Mouse (Mus musculus): ENCODE measurements at regions not wholly inside any gene's neighbourhood (a gene's known extent, or its start where the extent isn't known, plus 50 kb on each side); places are given as distances from the start of the nearest gene placed in this dataset.

GRCm38 (mm10) chr4:31817574-31818240 is 146.2 kb upstream of the Map3k7 start:
- no peaks in the 10 kb centered on the region for H3K27me3 ChIP-seq (ENCODE audit: control insufficient read depth, insufficient read depth, low read length)
- TF ChIP-seq POLR2A (IDR thresholded peaks at IDR 0.05; ENCODE audit: control insufficient read depth, low read depth, low read length) (no peak), CTCF (IDR thresholded peaks at IDR 0.05; ENCODE audit: control insufficient read depth, insufficient read depth, insufficient replicate concordance, low read depth, low read length) (no peak)
- H3K4me1 ChIP-seq (ENCODE audit: control insufficient read depth, insufficient read depth, low read length) = no peaks in the 10 kb centered on the region; the same call in 1 of the 2 replicates
- H3K36me3 ChIP-seq (ENCODE audit: control insufficient read depth, insufficient read depth, low read length) = no peaks in the 10 kb centered on the region
- H3K27ac ChIP-seq (ENCODE audit: control insufficient read depth, insufficient read depth, low read depth, low read length) = no peak overlapping the region
- H3K4me3 ChIP-seq (ENCODE audit: control insufficient read depth, low read depth, low read length) = no peak overlapping the region

DNA sequence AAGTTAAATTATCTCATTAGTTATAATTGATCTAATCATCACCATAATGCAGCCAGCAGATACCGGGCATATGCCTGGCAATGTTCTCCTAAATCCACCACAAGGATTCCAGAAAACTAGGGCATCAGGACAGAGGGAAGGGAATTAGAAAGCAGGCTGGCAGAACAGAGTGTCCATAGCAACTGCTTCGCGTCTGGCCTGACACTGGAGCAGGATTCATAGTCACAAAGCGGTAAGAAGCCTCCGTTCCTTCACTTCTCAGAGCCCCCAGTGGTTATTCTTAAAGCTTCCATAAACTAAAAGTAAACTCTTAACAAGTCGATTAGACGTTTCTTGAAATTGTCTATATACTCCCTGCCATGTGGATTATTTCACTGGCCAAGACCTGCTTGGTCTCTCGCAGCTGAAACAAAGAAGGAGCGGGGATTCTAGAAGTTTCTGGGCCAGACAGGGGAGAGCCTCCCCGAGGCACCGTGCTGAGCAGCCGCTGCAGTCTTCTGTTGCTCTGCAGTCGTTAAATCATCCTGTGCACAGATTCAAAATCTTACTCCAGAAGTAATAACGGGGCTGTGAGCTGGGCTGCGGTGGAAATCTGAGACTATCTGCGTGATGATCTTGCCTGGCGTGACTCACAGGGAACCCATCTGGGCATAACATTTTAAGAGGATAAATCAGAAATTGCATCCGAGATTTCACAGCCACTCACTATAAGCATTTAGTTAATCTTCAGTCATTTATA is 144.2 kb upstream of the Map3k7 start:
- no peak overlapping the region for H3K27ac ChIP-seq (ENCODE audit: control insufficient read depth, insufficient read depth, low read depth, low read length)
- H3K36me3 ChIP-seq (ENCODE audit: control insufficient read depth, insufficient read depth, low read length) = no peaks in the 10 kb centered on the region
- TF ChIP-seq POLR2A (IDR thresholded peaks at IDR 0.05; ENCODE audit: control insufficient read depth, low read depth, low read length) (no peak), CTCF (IDR thresholded peaks at IDR 0.05; ENCODE audit: control insufficient read depth, insufficient read depth, insufficient replicate concordance, low read depth, low read length) (no peak)
- H3K4me3 ChIP-seq (ENCODE audit: control insufficient read depth, low read depth, low read length) = no peak overlapping the region
- H3K27me3 ChIP-seq (ENCODE audit: control insufficient read depth, insufficient read depth, low read length) = no peaks in the 10 kb centered on the region
- H3K4me1 ChIP-seq (ENCODE audit: control insufficient read depth, insufficient read depth, low read length) = peaks cover 12% of the 10 kb centered on the region

DNA sequence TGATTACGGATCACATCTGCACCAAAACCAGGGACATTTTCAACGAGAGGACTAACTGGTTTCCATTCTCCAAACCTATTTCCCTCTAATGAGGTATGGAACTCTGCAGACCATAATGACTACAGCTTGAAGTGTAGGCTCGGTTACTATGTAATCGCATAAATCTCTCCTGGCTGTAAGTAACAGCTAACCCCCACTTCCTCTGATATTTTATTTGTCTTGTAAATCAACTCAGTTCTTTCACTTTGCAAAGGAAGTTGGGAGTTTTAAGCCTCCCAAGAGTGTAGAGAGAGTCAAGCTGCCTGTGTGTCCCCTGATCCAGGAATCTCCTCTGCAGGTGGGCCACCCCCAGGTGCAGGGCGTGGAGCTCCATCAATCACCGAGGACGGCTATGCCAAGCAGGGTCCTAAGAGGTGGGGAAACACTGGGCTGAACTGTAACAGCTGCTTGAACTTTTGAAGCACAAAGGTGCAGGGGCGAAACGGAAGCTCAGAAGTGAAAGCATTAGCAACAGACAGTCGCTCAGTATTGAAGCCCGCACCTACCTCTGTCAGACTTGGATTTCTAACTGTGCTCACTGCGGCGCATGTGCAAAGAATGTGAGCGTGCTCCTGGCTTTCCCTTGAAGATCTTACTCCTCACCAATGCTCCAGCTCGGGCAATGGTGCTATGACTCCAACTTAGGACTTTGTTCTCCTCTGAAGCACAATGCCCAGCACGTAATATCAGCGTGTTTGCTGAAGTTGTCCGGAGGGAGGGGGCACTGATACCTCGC is 140.1 kb upstream of the Map3k7 start:
- no peak overlapping the region for H3K27ac ChIP-seq (ENCODE audit: control insufficient read depth, insufficient read depth, low read depth, low read length)
- H3K36me3 ChIP-seq (ENCODE audit: control insufficient read depth, insufficient read depth, low read length) = no peaks in the 10 kb centered on the region
- peak overlapping the region; percentile 36 for H3K4me3 ChIP-seq (ENCODE audit: control insufficient read depth, low read depth, low read length)

DNA sequence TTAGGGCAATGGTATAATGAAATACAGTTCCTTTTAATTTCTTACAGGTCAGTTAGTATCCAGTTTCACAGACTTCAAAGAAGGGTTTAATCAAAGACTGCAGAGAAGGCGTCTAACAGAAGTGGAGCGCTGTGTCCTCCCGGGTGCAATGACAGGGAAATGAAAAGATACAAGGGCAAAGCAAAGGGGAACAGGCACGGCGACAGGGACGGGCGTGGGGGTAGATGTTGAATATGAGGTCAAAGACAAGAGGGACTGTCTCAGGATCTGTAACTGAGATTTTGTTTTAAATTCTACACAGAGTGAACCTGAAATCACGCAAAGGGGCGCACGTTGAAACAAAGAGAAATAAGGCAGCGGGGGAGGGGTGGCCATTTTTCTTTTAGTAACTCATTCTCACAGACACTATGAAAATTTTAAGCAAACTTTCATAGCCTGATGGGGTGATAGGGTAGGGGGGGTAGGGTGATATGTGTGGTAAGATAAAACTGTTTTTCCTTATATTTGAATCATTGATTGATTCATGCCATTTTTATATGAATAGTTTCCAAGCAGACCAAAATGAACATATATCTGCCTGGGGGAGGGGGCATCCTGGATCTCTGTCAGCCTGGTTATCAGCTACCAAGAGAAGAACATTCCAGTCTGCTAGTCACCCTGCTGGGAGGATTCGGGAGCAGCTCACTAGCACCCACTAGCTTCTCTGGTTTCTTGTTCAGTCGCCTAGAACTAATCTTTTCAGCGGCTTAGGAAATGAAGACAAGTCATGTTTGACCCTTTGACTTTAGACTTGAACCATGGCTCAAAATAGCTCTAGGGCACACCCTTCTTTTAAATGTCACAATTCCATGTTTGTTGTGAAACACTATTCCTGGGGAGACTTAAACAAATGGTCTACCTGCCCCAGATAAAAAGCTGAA is 139.1 kb upstream of the Map3k7 start:
- Histone ChIP-seq H3K36me3 (ENCODE audit: control insufficient read depth, insufficient read depth, low read length) (no peaks in the 10 kb centered on the region), H3K27me3 (ENCODE audit: control insufficient read depth, insufficient read depth, low read length) (no peaks in the 10 kb centered on the region), H3K4me1 (ENCODE audit: control insufficient read depth, insufficient read depth, low read length) (peaks cover 12% of the 10 kb centered on the region), H3K4me3 (ENCODE audit: control insufficient read depth, low read depth, low read length) (no peak overlapping the region), H3K27ac (ENCODE audit: control insufficient read depth, insufficient read depth, low read depth, low read length) (no peak overlapping the region)
- TF ChIP-seq POLR2A (IDR thresholded peaks at IDR 0.05; ENCODE audit: control insufficient read depth, low read depth, low read length) = no peak
- TF ChIP-seq CTCF (IDR thresholded peaks at IDR 0.05; ENCODE audit: control insufficient read depth, insufficient read depth, insufficient replicate concordance, low read depth, low read length) = no peak

More for the DNA sequence above, 140.1 kb upstream of the Map3k7 start:
- peaks cover 12% of the 10 kb centered on the region for H3K4me1 ChIP-seq (ENCODE audit: control insufficient read depth, insufficient read depth, low read length)
- H3K27me3 ChIP-seq (ENCODE audit: control insufficient read depth, insufficient read depth, low read length) = no peaks in the 10 kb centered on the region
- TF ChIP-seq CTCF (IDR thresholded peaks at IDR 0.05; ENCODE audit: control insufficient read depth, insufficient read depth, insufficient replicate concordance, low read depth, low read length) (no peak), POLR2A (IDR thresholded peaks at IDR 0.05; ENCODE audit: control insufficient read depth, low read depth, low read length) (no peak)

DNA sequence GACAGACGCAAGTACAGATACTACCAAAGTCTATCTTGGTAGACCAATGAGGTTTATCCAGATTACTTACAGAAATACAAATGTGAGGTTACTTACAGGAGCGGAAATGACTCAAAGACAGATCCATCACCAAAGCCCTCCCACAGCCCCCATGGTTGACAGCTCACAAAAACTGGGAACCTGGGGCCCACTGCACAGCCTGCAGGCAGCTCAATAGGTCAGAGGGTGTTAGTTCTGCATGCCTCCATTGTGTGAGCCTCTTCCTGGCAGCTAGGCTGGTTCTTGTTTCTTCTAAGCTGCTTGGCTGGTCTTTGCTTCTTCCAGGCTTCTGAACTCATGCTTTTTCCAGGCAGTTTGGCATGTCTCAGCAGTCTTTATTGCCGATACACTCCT is 138.5 kb upstream of the Map3k7 start:
- H3K4me1 ChIP-seq (ENCODE audit: control insufficient read depth, insufficient read depth, low read length) = peaks cover 12% of the 10 kb centered on the region
- no peaks in the 10 kb centered on the region for H3K36me3 ChIP-seq (ENCODE audit: control insufficient read depth, insufficient read depth, low read length)
- H3K27ac ChIP-seq (ENCODE audit: control insufficient read depth, insufficient read depth, low read depth, low read length) = no peak overlapping the region
- H3K4me3 ChIP-seq (ENCODE audit: control insufficient read depth, low read depth, low read length) = no peak overlapping the region
- H3K27me3 ChIP-seq (ENCODE audit: control insufficient read depth, insufficient read depth, low read length) = no peaks in the 10 kb centered on the region
- TF ChIP-seq CTCF (IDR thresholded peaks at IDR 0.05; ENCODE audit: control insufficient read depth, insufficient read depth, insufficient replicate concordance, low read depth, low read length) (no peak), POLR2A (IDR thresholded peaks at IDR 0.05; ENCODE audit: control insufficient read depth, low read depth, low read length) (no peak)

DNA sequence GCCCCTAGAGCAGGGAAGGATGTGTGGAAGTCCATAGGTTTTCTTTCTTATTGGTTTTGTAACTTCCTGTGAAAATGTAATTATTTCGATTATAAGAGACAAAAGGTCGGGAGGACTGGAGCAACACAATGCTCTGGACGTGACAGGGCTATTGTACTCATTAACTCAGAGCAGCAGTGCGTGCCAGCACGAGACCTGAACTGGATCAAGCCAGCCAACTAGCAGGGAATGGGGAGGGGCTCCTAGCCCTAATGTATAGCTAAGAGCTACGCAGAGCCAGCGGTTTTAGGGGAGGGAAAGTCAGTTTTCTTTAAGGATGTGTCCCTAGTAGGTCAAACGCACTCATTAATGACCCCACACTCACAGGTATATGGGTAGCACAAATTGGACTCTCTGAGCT is 137.2 kb upstream of the Map3k7 start:
- Histone ChIP-seq H3K4me3 (ENCODE audit: control insufficient read depth, low read depth, low read length) (no peak overlapping the region), H3K27me3 (ENCODE audit: control insufficient read depth, insufficient read depth, low read length) (no peaks in the 10 kb centered on the region), H3K36me3 (ENCODE audit: control insufficient read depth, insufficient read depth, low read length) (no peaks in the 10 kb centered on the region), H3K27ac (ENCODE audit: control insufficient read depth, insufficient read depth, low read depth, low read length) (no peak overlapping the region), H3K4me1 (ENCODE audit: control insufficient read depth, insufficient read depth, low read length) (peaks cover 12% of the 10 kb centered on the region)
- no peak for TF ChIP-seq POLR2A (IDR thresholded peaks at IDR 0.05; ENCODE audit: control insufficient read depth, low read depth, low read length)
- TF ChIP-seq CTCF (IDR thresholded peaks at IDR 0.05; ENCODE audit: control insufficient read depth, insufficient read depth, insufficient replicate concordance, low read depth, low read length) = no peak
